ENCODE assay signal across 15 mouse cellular contexts in the genomic region with DNA sequence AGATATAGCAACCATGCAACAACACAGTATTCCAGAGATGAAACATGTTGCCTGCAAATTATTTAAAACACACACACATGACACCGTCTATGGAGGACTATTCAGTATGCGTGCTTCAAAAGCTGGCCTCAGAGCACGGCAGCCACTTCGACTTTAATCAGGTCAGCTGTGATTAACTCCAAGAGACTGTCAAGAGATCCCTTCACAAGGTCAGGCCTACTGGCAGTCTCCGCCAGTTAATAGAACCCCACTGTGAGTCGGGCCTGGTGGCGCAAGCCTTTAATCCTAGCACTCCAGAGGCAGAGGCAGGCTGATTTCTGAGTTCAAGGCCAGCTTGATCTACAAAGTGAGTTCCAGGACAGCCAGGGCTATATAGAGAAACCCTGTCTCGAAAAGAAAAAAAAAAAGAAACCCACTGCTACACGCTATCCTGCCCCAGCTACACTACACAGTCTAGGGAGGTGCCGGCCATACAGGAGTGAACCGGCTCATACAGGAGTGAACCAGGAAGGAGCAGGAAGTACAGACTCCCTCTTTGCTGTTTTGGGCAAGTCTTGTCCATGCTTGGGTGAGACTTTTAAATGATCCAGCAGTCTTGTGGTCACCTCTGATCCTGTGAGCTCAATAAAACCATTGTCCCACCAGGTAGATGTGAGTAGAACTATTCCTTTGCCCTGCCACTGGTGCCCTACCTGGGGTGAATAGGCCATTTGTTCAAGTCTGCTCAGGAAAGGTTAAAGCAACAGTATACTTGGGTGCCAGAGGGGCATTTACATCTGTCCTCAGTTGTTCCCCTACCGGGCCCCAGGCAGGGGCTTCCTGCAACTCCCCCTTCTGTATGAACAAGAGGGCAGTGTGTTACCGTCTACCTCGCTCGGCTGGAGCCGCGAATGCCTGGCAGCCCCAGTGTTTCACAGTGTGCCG. TPM values are rescaled to one million over a fixed set of nuclear protein-coding genes. Genes with fewer than 3 reads are reported as not detected.
DNase-seq lines count a peak whose midpoint lies in the region; ATAC-seq and TF ChIP-seq lines count a peak whose summit lies in the region.
"Had no signal": no experiment of that assay in that cellular context is flagged by ENCODE, and none has a peak within 500 bp of the region (broad histone marks: within the 10 kb centered on the region; RNA-seq: fewer than 3 reads in every experiment).

No protein-coding gene starts in this region.

- H3K9me3 ChIP-seq in heart, embryonic 11.5 days (replicated peaks; ENCODE audit: control insufficient read depth, low read length): no peaks in the 10 kb centered on the region
- H3K9me3 ChIP-seq in lung, embryonic 14.5 days (ENCODE audit: low read depth, low read length): no peaks in the 10 kb centered on the region
- H3K9me3 ChIP-seq in embryonic facial prominence, embryonic 15.5 days (replicated peaks): no peaks in the 10 kb centered on the region
- H3K9me3 ChIP-seq: hindbrain, embryonic 15.5 days; liver, embryonic 15.5 days; megakaryocyte, embryonic 14.5 days had no signal

- WGBS in heart, embryonic 11.5 days (ENCODE audit: insufficient replicate concordance): 89% methylated on average over 18 of the region's 18 CpGs
- WGBS in lung, embryonic 14.5 days: 88% methylated on average over 18 of the region's 18 CpGs
- 79% methylated on average over 18 of the region's 18 CpGs for WGBS in embryonic facial prominence, embryonic 15.5 days

- no peak overlapping the region for H3K4me3 ChIP-seq in heart, embryonic 11.5 days (ENCODE audit: low read depth, low read length)
- H3K4me3 ChIP-seq in lung, embryonic 14.5 days (ENCODE audit: low read depth, low read length): no peak overlapping the region
- H3K4me3 ChIP-seq in embryonic facial prominence, embryonic 15.5 days (replicated peaks): no peak overlapping the region
- H3K4me3 ChIP-seq: hindbrain, embryonic 15.5 days; liver, embryonic 15.5 days; megakaryocyte, embryonic 14.5 days had no signal

- 0 out of 2 replicates have a peak, but pooled peaks have one; percentile 59 for ATAC-seq in heart, embryonic 11.5 days (replicated peaks; ENCODE audit: insufficient number of reproducible peaks, low FRiP score, low TSS enrichment)
- 0 out of 2 replicates have a peak, but pooled peaks have one; percentile 31 for ATAC-seq in lung, embryonic 14.5 days (ENCODE audit: insufficient read depth)
- ATAC-seq in embryonic facial prominence, embryonic 15.5 days (ENCODE audit: insufficient number of reproducible peaks, low FRiP score, low TSS enrichment, low read depth): peak; percentile 82; the same call in 1 of the 2 replicates

- no peaks in the 10 kb centered on the region for H3K27me3 ChIP-seq in heart, embryonic 11.5 days (ENCODE audit: control insufficient read depth, insufficient read depth, low read length)
- H3K27me3 ChIP-seq in lung, embryonic 14.5 days (ENCODE audit: insufficient read depth, low read length): no peaks in the 10 kb centered on the region
- H3K27me3 ChIP-seq in embryonic facial prominence, embryonic 15.5 days: no peaks in the 10 kb centered on the region
- H3K27me3 ChIP-seq: hindbrain, embryonic 15.5 days; liver, embryonic 15.5 days; megakaryocyte, embryonic 14.5 days had no signal

- H3K4me2 ChIP-seq in heart, embryonic 11.5 days: no peak overlapping the region
- H3K4me2 ChIP-seq in lung, embryonic 14.5 days: no peak overlapping the region
- no peak overlapping the region for H3K4me2 ChIP-seq in embryonic facial prominence, embryonic 15.5 days (replicated peaks)
- H3K4me2 ChIP-seq: hindbrain, embryonic 15.5 days; liver, embryonic 15.5 days had no signal

- no peak for TF ChIP-seq CTCF in lung, embryonic 14.5 days (IDR thresholded peaks at IDR 0.05; ENCODE audit: low read depth)

- H3K36me3 ChIP-seq in heart, embryonic 11.5 days (ENCODE audit: control insufficient read depth, insufficient read depth, low read length): peaks cover 5% of the 10 kb centered on the region
- H3K36me3 ChIP-seq in lung, embryonic 14.5 days (ENCODE audit: insufficient read depth): peaks cover 75% of the 10 kb centered on the region
- peaks cover 51% of the 10 kb centered on the region for H3K36me3 ChIP-seq in embryonic facial prominence, embryonic 15.5 days
- H3K36me3 ChIP-seq: hindbrain, embryonic 15.5 days had no signal

- no peaks in the 10 kb centered on the region for H3K4me1 ChIP-seq in heart, embryonic 11.5 days (ENCODE audit: control insufficient read depth, insufficient read depth, low read length)
- H3K4me1 ChIP-seq in lung, embryonic 14.5 days (ENCODE audit: insufficient read depth): no peaks in the 10 kb centered on the region
- H3K4me1 ChIP-seq in embryonic facial prominence, embryonic 15.5 days: no peaks in the 10 kb centered on the region
- H3K4me1 ChIP-seq: hindbrain, embryonic 15.5 days; liver, embryonic 15.5 days; megakaryocyte, embryonic 14.5 days had no signal

- no peak for DNase-seq in heart, postnatal 10 days
- no peak for DNase-seq in lung, embryonic 14.5 days
- DNase-seq in lung, postnatal 14 days: no peak
- no peak for DNase-seq in layer of hippocampus, adult 8-10 months (ENCODE audit: low spot score in 2 of 2)
- no peak for DNase-seq in MN1 (ENCODE audit: low spot score)
- DNase-seq: adrenal gland, postnatal 10 days; cerebellum, adult 18-20 months; kidney, adult 18-20 months; layer of hippocampus, postnatal 36 days; thymus, adult 18-20 months had no signal

- H3K27ac ChIP-seq in heart, embryonic 11.5 days (ENCODE audit: low read depth, low read length): no peak overlapping the region
- no peak overlapping the region for H3K27ac ChIP-seq in lung, embryonic 14.5 days (ENCODE audit: low read depth)
- H3K27ac ChIP-seq in embryonic facial prominence, embryonic 15.5 days (replicated peaks): no peak overlapping the region
- H3K27ac ChIP-seq: hindbrain, embryonic 15.5 days; liver, embryonic 15.5 days had no signal

- no peak overlapping the region for H3K9ac ChIP-seq in heart, embryonic 11.5 days (ENCODE audit: low read depth, low read length)
- no peak overlapping the region for H3K9ac ChIP-seq in lung, embryonic 14.5 days
- no peak overlapping the region for H3K9ac ChIP-seq in embryonic facial prominence, embryonic 15.5 days
- H3K9ac ChIP-seq: hindbrain, embryonic 15.5 days; liver, embryonic 15.5 days had no signal

- intact Hi-C loops in heart, postnatal 10 days (cut with DNase I): loop anchor here (2.0 kb wide), 1 partner anchor 86 kb away; a partner anchor contains a TSS

RNA-seq across cellular contexts. Expression of a gene that starts 6.3 kb away (rescaled TPM):
- 22.1 and 22.2 TPM in 2 replicates for polyA plus RNA-seq in heart, embryonic 11.5 days (2014; fragmentation: Nextera tagmentation; extraction: Ambion mirVana)
- total RNA-seq in heart, postnatal 10 days (2021): 1 to 10 TPM; 5.9 to 6.2 TPM
- polyA plus RNA-seq in lung, embryonic 14.5 days (2014; fragmentation: Nextera tagmentation; extraction: Ambion mirVana): 28.1 and 28.7 TPM in 2 replicates
- polyA plus RNA-seq in embryonic facial prominence, embryonic 15.5 days (2015; fragmentation: Nextera tagmentation; extraction: Ambion mirVana): 17.5 and 20.8 TPM in 2 replicates
- total RNA-seq in layer of hippocampus, adult 8-10 months (2022): 1 to 10 TPM; 2.5 to 5.0 (median 3.8) TPM

RNA-seq across cellular contexts. Expression of a gene that starts 12.1 kb away (rescaled TPM):
- polyA plus RNA-seq in heart, embryonic 11.5 days (2014; fragmentation: Nextera tagmentation; extraction: Ambion mirVana): 6.2 and 9.2 TPM in 2 replicates
- total RNA-seq in heart, postnatal 10 days (2021): 1 to 10 TPM in 1 of 2 experiments, under 1 TPM in 1; 0.57 to 1.2 TPM
- polyA plus RNA-seq in lung, embryonic 14.5 days (2014; fragmentation: Nextera tagmentation; extraction: Ambion mirVana): 9.3 and 11.3 TPM in 2 replicates
- polyA plus RNA-seq in embryonic facial prominence, embryonic 15.5 days (2015; fragmentation: Nextera tagmentation; extraction: Ambion mirVana): 11.0 and 14.2 TPM in 2 replicates
- 1 to 10 TPM; 1.0 to 1.9 (median 1.4) TPM for total RNA-seq in layer of hippocampus, adult 8-10 months (2022)

RNA-seq across cellular contexts. Expression of a gene that starts 13.4 kb away (rescaled TPM):
- 19.0 and 20.9 TPM in 2 replicates for polyA plus RNA-seq in heart, embryonic 11.5 days (2014; fragmentation: Nextera tagmentation; extraction: Ambion mirVana)
- 1 to 10 TPM; 4.9 to 6.6 TPM for total RNA-seq in heart, postnatal 10 days (2021)
- polyA plus RNA-seq in lung, embryonic 14.5 days (2014; fragmentation: Nextera tagmentation; extraction: Ambion mirVana): 31.4 and 31.6 TPM in 2 replicates
- 24.5 and 26.0 TPM in 2 replicates for polyA plus RNA-seq in embryonic facial prominence, embryonic 15.5 days (2015; fragmentation: Nextera tagmentation; extraction: Ambion mirVana)
- 1 to 10 TPM; 6.2 to 8.3 (median 7.0) TPM for total RNA-seq in layer of hippocampus, adult 8-10 months (2022)

RNA-seq across cellular contexts. Expression of a gene that starts 17.7 kb away (rescaled TPM):
- 20.7 and 22.2 TPM in 2 replicates for polyA plus RNA-seq in heart, embryonic 11.5 days (2014; fragmentation: Nextera tagmentation; extraction: Ambion mirVana)
- total RNA-seq in heart, postnatal 10 days (2021): 1 to 10 TPM; 3.0 to 5.2 TPM
- 39.1 and 41.1 TPM in 2 replicates for polyA plus RNA-seq in lung, embryonic 14.5 days (2014; fragmentation: Nextera tagmentation; extraction: Ambion mirVana)
- 20.1 and 22.3 TPM in 2 replicates for polyA plus RNA-seq in embryonic facial prominence, embryonic 15.5 days (2015; fragmentation: Nextera tagmentation; extraction: Ambion mirVana)
- 1 to 10 TPM in 1 of 4 experiments, under 1 TPM in 3; 0.71 to 1.0 (median 0.80) TPM for total RNA-seq in layer of hippocampus, adult 8-10 months (2022)

RNA-seq across cellular contexts. Expression of a gene that starts 26.4 kb away (rescaled TPM):
- 35.3 and 37.3 TPM in 2 replicates for polyA plus RNA-seq in heart, embryonic 11.5 days (2014; fragmentation: Nextera tagmentation; extraction: Ambion mirVana)
- 10 to 100 TPM; 27.8 to 32.4 TPM for total RNA-seq in heart, postnatal 10 days (2021)
- 61.4 and 62.0 TPM in 2 replicates for polyA plus RNA-seq in lung, embryonic 14.5 days (2014; fragmentation: Nextera tagmentation; extraction: Ambion mirVana)
- polyA plus RNA-seq in embryonic facial prominence, embryonic 15.5 days (2015; fragmentation: Nextera tagmentation; extraction: Ambion mirVana): 57.5 and 60.7 TPM in 2 replicates
- total RNA-seq in layer of hippocampus, adult 8-10 months (2022): 10 to 100 TPM; 26.7 to 28.9 (median 27.3) TPM

Comparison
In these comparisons a context has a peak if more than half of its experiments do, and no peak if none do; other contexts are left out.
1. ATAC-seq: peak in every context shown above with its lines; median percentile 82 in embryonic facial prominence, embryonic 15.5 days; 59 in heart, embryonic 11.5 days; 31 in lung, embryonic 14.5 days.